ENCODE assay signal across 9 mouse cellular contexts in the genomic region with DNA sequence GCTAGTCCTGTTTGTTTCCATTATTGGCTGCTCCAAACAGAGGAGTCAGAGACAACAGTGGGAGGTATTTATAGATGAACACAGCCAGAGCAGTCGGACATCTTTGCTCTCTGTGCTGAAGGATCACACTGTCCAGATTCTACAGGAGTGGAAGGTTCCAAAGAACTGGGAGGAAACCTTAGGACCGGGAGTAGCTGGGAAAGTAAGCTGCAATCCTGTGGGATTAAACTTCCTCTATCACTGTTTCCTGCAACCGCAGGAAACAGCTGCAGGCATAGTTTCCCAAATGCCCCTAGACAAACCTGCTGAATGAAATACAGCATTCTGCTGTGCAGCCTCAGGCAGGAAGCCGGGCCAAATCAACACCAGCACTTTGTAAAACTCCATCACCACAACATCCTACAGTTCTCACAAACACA.
DNase-seq lines count a peak whose midpoint lies in the region; ATAC-seq and TF ChIP-seq lines count a peak whose summit lies in the region.
"Had no signal": no experiment of that assay in that cellular context is flagged by ENCODE, and none has a peak within 500 bp of the region (broad histone marks: within the 10 kb centered on the region; RNA-seq: fewer than 3 reads in every experiment).

No protein-coding gene starts in this region.

- H3K27ac ChIP-seq in gastrocnemius, adult 2 months = peak overlapping the region; percentile 73
- H3K27ac ChIP-seq in forebrain, embryonic 10.5 days = peak overlapping the region; percentile 15; the same call in 1 of the 2 replicates
- 0 out of 2 replicates have a peak overlapping the region, but pooled peaks have one; percentile 35 for H3K27ac ChIP-seq in liver, postnatal 0 days (ENCODE audit: low read depth)

- no peak for ATAC-seq in liver, postnatal 0 days

- no peaks in the 10 kb centered on the region for H3K27me3 ChIP-seq in forebrain, embryonic 10.5 days (ENCODE audit: poor library complexity, severe bottlenecking)
- H3K27me3 ChIP-seq in liver, postnatal 0 days (ENCODE audit: insufficient read depth, low read length) = no peaks in the 10 kb centered on the region
- H3K27me3 ChIP-seq: CH12.LX had no signal

- H3K4me2 ChIP-seq in liver, postnatal 0 days (ENCODE audit: low read depth, low read length) = no peak overlapping the region

- no peak for DNase-seq in gastrocnemius, adult 2 months
- no peak for DNase-seq in gastrocnemius, postnatal 10 days
- no peak for DNase-seq in forebrain, embryonic 10.5 days (ENCODE audit: extremely low spot score, low spot score)
- peak; percentile 28 to 56 for DNase-seq in heart, postnatal 36 days
- no peak for DNase-seq in liver, postnatal 0 days
- no peak for DNase-seq in left cerebral cortex, postnatal 4 days
- DNase-seq in right cerebral cortex, postnatal 10 days (ENCODE audit: low spot score in 2 of 2) = no peak
- no peak for DNase-seq in cerebellum, adult 11-12 months

- H3K36me3 ChIP-seq in forebrain, embryonic 10.5 days (replicated peaks) = peaks cover 2% of the 10 kb centered on the region; the same call in 1 of the 2 replicates
- H3K36me3 ChIP-seq in liver, postnatal 0 days (replicated peaks; ENCODE audit: insufficient read depth, low read length) = peaks cover 10% of the 10 kb centered on the region; the same call in 1 of the 2 replicates

- peaks cover 27% of the 10 kb centered on the region for H3K4me1 ChIP-seq in forebrain, embryonic 10.5 days
- peaks cover 12% of the 10 kb centered on the region for H3K4me1 ChIP-seq in liver, postnatal 0 days (ENCODE audit: insufficient read depth)

- no peak overlapping the region for H3K9ac ChIP-seq in liver, postnatal 0 days (replicated peaks)

- TF ChIP-seq CTCF in gastrocnemius, adult 2 months (IDR thresholded peaks at IDR 0.05) = no peak
- no peak for TF ChIP-seq CTCF in liver, postnatal 0 days (IDR thresholded peaks at IDR 0.05; ENCODE audit: low read depth)

- WGBS in forebrain, embryonic 10.5 days = 65% methylated on average over 4 of the region's 4 CpGs
- 46% methylated on average over 4 of the region's 4 CpGs for WGBS in liver, postnatal 0 days (ENCODE audit: insufficient replicate concordance)

- H3K9me3 ChIP-seq in forebrain, embryonic 10.5 days = no peaks in the 10 kb centered on the region
- no peaks in the 10 kb centered on the region for H3K9me3 ChIP-seq in liver, postnatal 0 days (ENCODE audit: low read length)

- no peak for TF ChIP-seq EP300 in liver, postnatal 0 days (IDR thresholded peaks at IDR 0.05; ENCODE audit: low read depth)

- H3K4me3 ChIP-seq in gastrocnemius, adult 2 months = no peak overlapping the region; the same call in 1 of the 2 replicates
- no peak overlapping the region for H3K4me3 ChIP-seq in forebrain, embryonic 10.5 days
- no peak overlapping the region for H3K4me3 ChIP-seq in liver, postnatal 0 days (ENCODE audit: low read depth, low read length)

- intact Hi-C loops in gastrocnemius, adult 2 months (cut with DNase I) = loop anchor here (5.0 kb wide), 1 partner anchor 77 kb away; no protein-coding TSS in a partner anchor
- intact Hi-C loops in heart, postnatal 36 days (cut with DNase I) = loop anchor here (5.0 kb wide), 1 partner anchor 62 kb away; no protein-coding TSS in a partner anchor
- intact Hi-C loops in left cerebral cortex, postnatal 4 days (cut with DNase I) = no loop called here

Comparison
In these comparisons a context has a peak if more than half of its experiments do, and no peak if none do; other contexts are left out.
1. DNase-seq: peak in heart, postnatal 36 days (2 of 2); none in gastrocnemius, adult 2 months (single experiment), gastrocnemius, postnatal 10 days (single experiment), forebrain, embryonic 10.5 days (single experiment), liver, postnatal 0 days (single experiment), left cerebral cortex, postnatal 4 days (single experiment), right cerebral cortex, postnatal 10 days (0 of 2) and cerebellum, adult 11-12 months (single experiment).
2. H3K27ac ChIP-seq: peak in every context shown above with its lines; median percentile 73 in gastrocnemius, adult 2 months; 35 in liver, postnatal 0 days; 15 in forebrain, embryonic 10.5 days.